In genomic region chr15:88895119-88895518, GRCm38 (mm10) we compare ENCODE assay signal across 30 mouse cellular contexts. TPM values are rescaled to one million over a fixed set of nuclear protein-coding genes. Genes with fewer than 3 reads are reported as not detected.
DNase-seq lines count a peak whose midpoint lies in the region; ATAC-seq and TF ChIP-seq lines count a peak whose summit lies in the region.
"Had no signal": no experiment of that assay in that cellular context is flagged by ENCODE, and none has a peak within 500 bp of the region (broad histone marks: within the 10 kb centered on the region; RNA-seq: fewer than 3 reads in every experiment).

No protein-coding gene starts in this region.

- H3K4me1 ChIP-seq in intestine, postnatal 0 days (replicated peaks; ENCODE audit: control insufficient read depth, insufficient read depth, low read length) = no peaks in the 10 kb centered on the region
- H3K4me1 ChIP-seq in intestine, embryonic 16.5 days (ENCODE audit: control insufficient read depth, insufficient read depth, low read length) = peaks cover 6% of the 10 kb centered on the region; the same call in 1 of the 2 replicates
- peaks cover 6% of the 10 kb centered on the region; the same call in 1 of the 2 replicates for H3K4me1 ChIP-seq in midbrain, embryonic 11.5 days (ENCODE audit: control insufficient read depth, insufficient read depth, low read length)
- H3K4me1 ChIP-seq in midbrain, embryonic 10.5 days = peaks cover 18% of the 10 kb centered on the region
- H3K4me1 ChIP-seq: embryonic facial prominence, embryonic 12.5 days; heart, embryonic 12.5 days had no signal

- H3K27ac ChIP-seq in intestine, postnatal 0 days (ENCODE audit: low read depth, low read length) = no peak overlapping the region
- no peak overlapping the region for H3K27ac ChIP-seq in intestine, embryonic 16.5 days (ENCODE audit: low read length)
- H3K27ac ChIP-seq in midbrain, embryonic 11.5 days (ENCODE audit: low read depth, low read length) = no peak overlapping the region
- no peak overlapping the region for H3K27ac ChIP-seq in midbrain, embryonic 10.5 days (replicated peaks)
- H3K27ac ChIP-seq: embryonic facial prominence, embryonic 12.5 days; embryonic facial prominence, embryonic 15.5 days; gastrocnemius, adult 2 months; heart, embryonic 15.5 days; hindbrain, embryonic 10.5 days; hindbrain, embryonic 13.5 days; intestine, embryonic 15.5 days had no signal

- H3K4me2 ChIP-seq in intestine, postnatal 0 days (replicated peaks; ENCODE audit: low read depth) = no peak overlapping the region
- no peak overlapping the region for H3K4me2 ChIP-seq in intestine, embryonic 16.5 days (ENCODE audit: low read depth, low read length)
- no peak overlapping the region for H3K4me2 ChIP-seq in midbrain, embryonic 11.5 days
- H3K4me2 ChIP-seq: embryonic facial prominence, embryonic 12.5 days; embryonic facial prominence, embryonic 15.5 days; heart, embryonic 12.5 days; heart, embryonic 15.5 days; hindbrain, embryonic 13.5 days; intestine, embryonic 15.5 days had no signal

- no peak overlapping the region for H3K4me3 ChIP-seq in intestine, postnatal 0 days (ENCODE audit: low read depth, low read length)
- H3K4me3 ChIP-seq in intestine, embryonic 16.5 days (ENCODE audit: low read length) = no peak overlapping the region
- no peak overlapping the region for H3K4me3 ChIP-seq in midbrain, embryonic 11.5 days (ENCODE audit: low read depth, low read length)
- H3K4me3 ChIP-seq in midbrain, embryonic 10.5 days = no peak overlapping the region
- H3K4me3 ChIP-seq: embryonic facial prominence, embryonic 12.5 days; embryonic facial prominence, embryonic 15.5 days; gastrocnemius, adult 2 months; heart, embryonic 12.5 days; heart, embryonic 15.5 days; hindbrain, embryonic 10.5 days; hindbrain, embryonic 13.5 days; intestine, embryonic 15.5 days had no signal

- ATAC-seq in intestine, postnatal 0 days = no peak
- no peak for ATAC-seq in intestine, embryonic 16.5 days
- ATAC-seq in midbrain, embryonic 11.5 days (ENCODE audit: low FRiP score) = no peak
- ATAC-seq: forebrain, embryonic 14.5 days; forebrain, postnatal 0 days; hindbrain, embryonic 16.5 days; intestine, embryonic 15.5 days; Patski had no signal

- TF ChIP-seq CTCF in intestine, postnatal 0 days (IDR thresholded peaks at IDR 0.05; ENCODE audit: low read depth) = 0 out of 2 replicates have a peak, but pooled peaks have one; percentile 7

- H3K36me3 ChIP-seq in intestine, postnatal 0 days (ENCODE audit: control insufficient read depth, insufficient read depth) = no peaks in the 10 kb centered on the region
- no peaks in the 10 kb centered on the region for H3K36me3 ChIP-seq in intestine, embryonic 16.5 days (ENCODE audit: control insufficient read depth, insufficient read depth, low read length)
- H3K36me3 ChIP-seq in midbrain, embryonic 11.5 days (ENCODE audit: control insufficient read depth, insufficient read depth, low read length) = no peaks in the 10 kb centered on the region
- H3K36me3 ChIP-seq in midbrain, embryonic 10.5 days = no peaks in the 10 kb centered on the region
- H3K36me3 ChIP-seq: embryonic facial prominence, embryonic 12.5 days; embryonic facial prominence, embryonic 15.5 days; G1E; heart, embryonic 12.5 days; heart, embryonic 15.5 days; hindbrain, embryonic 10.5 days; hindbrain, embryonic 13.5 days; intestine, embryonic 15.5 days had no signal

- no peak overlapping the region for H3K9ac ChIP-seq in intestine, postnatal 0 days (ENCODE audit: low read depth, low read length)
- H3K9ac ChIP-seq in intestine, embryonic 16.5 days (ENCODE audit: low read depth, low read length) = no peak overlapping the region
- H3K9ac ChIP-seq in midbrain, embryonic 11.5 days (ENCODE audit: low read length) = no peak overlapping the region
- H3K9ac ChIP-seq: embryonic facial prominence, embryonic 12.5 days; embryonic facial prominence, embryonic 15.5 days; forebrain, postnatal 0 days; heart, embryonic 12.5 days; heart, embryonic 15.5 days; hindbrain, embryonic 13.5 days; intestine, embryonic 15.5 days had no signal

- no peaks in the 10 kb centered on the region for H3K27me3 ChIP-seq in intestine, postnatal 0 days (replicated peaks; ENCODE audit: control insufficient read depth, insufficient read depth, low read length)
- no peaks in the 10 kb centered on the region for H3K27me3 ChIP-seq in intestine, embryonic 16.5 days (replicated peaks; ENCODE audit: control insufficient read depth, insufficient read depth, low read length)
- no peaks in the 10 kb centered on the region; the same call in 1 of the 2 replicates for H3K27me3 ChIP-seq in midbrain, embryonic 11.5 days (ENCODE audit: control insufficient read depth, insufficient read depth, low read length)
- peaks cover 24% of the 10 kb centered on the region for H3K27me3 ChIP-seq in midbrain, embryonic 10.5 days (ENCODE audit: low read depth, poor library complexity, severe bottlenecking)
- H3K27me3 ChIP-seq: embryonic facial prominence, embryonic 12.5 days; embryonic facial prominence, embryonic 15.5 days had no signal

- DNase-seq in midbrain, embryonic 11.5 days (ENCODE audit: low spot score, missing footprints) = peak; percentile 35
- no peak for DNase-seq in midbrain, embryonic 10.5 days (ENCODE audit: low spot score)
- DNase-seq in R1 (ENCODE audit: low read depth, low spot score) = peak; percentile 60
- DNase-seq in cerebellum, adult 18-20 months = no peak
- DNase-seq in heart, adult 9 months (ENCODE audit: low spot score in 2 of 2) = no peak
- DNase-seq: adrenal gland, postnatal 10 days; adrenal gland, postnatal 36 days; B cell, adult 2 months; cerebellum, adult 2 months; cerebellum, adult 9-11 months; cerebellum, postnatal 25 days; forebrain, postnatal 0 days; gastrocnemius, adult 2 months; gastrocnemius, postnatal 25 days; heart, adult 18-20 months; heart, postnatal 10 days; heart, postnatal 36 days had no signal

- 69% methylated on average over 7 of the region's 7 CpGs for WGBS in intestine, postnatal 0 days
- 66% methylated on average over 7 of the region's 7 CpGs for WGBS in intestine, embryonic 16.5 days
- WGBS in midbrain, embryonic 11.5 days = 69% methylated on average over 7 of the region's 7 CpGs
- WGBS in midbrain, embryonic 10.5 days = 67% methylated on average over 7 of the region's 7 CpGs

- no peaks in the 10 kb centered on the region for H3K9me3 ChIP-seq in intestine, postnatal 0 days (ENCODE audit: control insufficient read depth)
- no peaks in the 10 kb centered on the region for H3K9me3 ChIP-seq in intestine, embryonic 16.5 days (ENCODE audit: control insufficient read depth, low read length)
- no peaks in the 10 kb centered on the region for H3K9me3 ChIP-seq in midbrain, embryonic 11.5 days (ENCODE audit: control insufficient read depth, low read length)
- no peaks in the 10 kb centered on the region for H3K9me3 ChIP-seq in midbrain, embryonic 10.5 days (replicated peaks)
- H3K9me3 ChIP-seq: embryonic facial prominence, embryonic 12.5 days; embryonic facial prominence, embryonic 15.5 days; G1E; heart, embryonic 12.5 days; heart, embryonic 15.5 days; hindbrain, embryonic 10.5 days; hindbrain, embryonic 13.5 days; intestine, embryonic 15.5 days had no signal

RNA-seq across cellular contexts. Expression of gene Pim3, which starts 33.1 kb away (rescaled TPM):
- polyA plus RNA-seq in intestine, postnatal 0 days (2015; fragmentation: Nextera tagmentation; extraction: Ambion mirVana) = 28.0 and 36.8 TPM in 2 replicates
- polyA plus RNA-seq in intestine, embryonic 16.5 days (2015; fragmentation: Nextera tagmentation; extraction: Ambion mirVana) = 45.7 and 46.3 TPM in 2 replicates
- polyA plus RNA-seq in midbrain, embryonic 11.5 days (2014; fragmentation: Nextera tagmentation; extraction: Ambion mirVana) = 30.1 and 30.5 TPM in 2 replicates
- 36.9 TPM in 2 replicates for polyA plus RNA-seq in midbrain, embryonic 10.5 days (2016; fragmentation: Nextera tagmentation; extraction: Ambion mirVana)

RNA-seq across cellular contexts. Expression of gene Ttll8, which starts 59.1 kb away (rescaled TPM):
- polyA plus RNA-seq in intestine, postnatal 0 days (2015; fragmentation: Nextera tagmentation; extraction: Ambion mirVana) = not detected in 2 replicates
- not detected in 2 replicates for polyA plus RNA-seq in intestine, embryonic 16.5 days (2015; fragmentation: Nextera tagmentation; extraction: Ambion mirVana)
- not detected in 2 replicates for polyA plus RNA-seq in midbrain, embryonic 11.5 days (2014; fragmentation: Nextera tagmentation; extraction: Ambion mirVana)
- not detected in 2 replicates for polyA plus RNA-seq in midbrain, embryonic 10.5 days (2016; fragmentation: Nextera tagmentation; extraction: Ambion mirVana)
- polyA plus RNA-seq: embryonic facial prominence, embryonic 12.5 days; G1E; heart, embryonic 12.5 days; heart, embryonic 15.5 days; hindbrain, embryonic 13.5 days; intestine, embryonic 15.5 days had no signal

Comparison
In these comparisons a context has a peak if more than half of its experiments do, and no peak if none do; other contexts are left out.
1. DNase-seq: peak in midbrain, embryonic 11.5 days (single experiment) and R1 (single experiment); none in midbrain, embryonic 10.5 days (single experiment), cerebellum, adult 18-20 months (0 of 2) and heart, adult 9 months (0 of 2).